Mouse (Mus musculus): ENCODE measurements at regions not wholly inside any gene's neighbourhood (a gene's known extent, or its start where the extent isn't known, plus 50 kb on each side); places are given as distances from the start of the nearest gene placed in this dataset.

- TF ChIP-seq CHD2 (IDR thresholded peaks at IDR 0.05; ENCODE audit: low read depth, low read length): no peak
- TF ChIP-seq ZC3H11A (IDR thresholded peaks at IDR 0.05; ENCODE audit: borderline replicate concordance, low read depth, low read length): no peak
- no peak for TF ChIP-seq ZNF384 (IDR thresholded peaks at IDR 0.05; ENCODE audit: low read depth, low read length)
- TF ChIP-seq HCFC1 (IDR thresholded peaks at IDR 0.05; ENCODE audit: borderline replicate concordance, insufficient read depth, low read length): no peak
These were observed 417.3 kb upstream of the Gm6657 start for GRCm38 (mm10) chr12:77776755-77777154.
